Mouse (Mus musculus): Measurements from ENCODE around the gene Cct6b. TPM values are rescaled to one million over a fixed set of nuclear protein-coding genes. Genes with fewer than 3 reads are reported as not detected.
"Not testable (repeated sequence)": the region's sequence is repeated elsewhere in the genome, so short reads cannot be mapped to it uniquely, and the experiment has no call there.

The Cct6b gene
- polyA plus RNA-seq, 1 experiment from 2014 or later, result 0.23 TPM

DNA sequence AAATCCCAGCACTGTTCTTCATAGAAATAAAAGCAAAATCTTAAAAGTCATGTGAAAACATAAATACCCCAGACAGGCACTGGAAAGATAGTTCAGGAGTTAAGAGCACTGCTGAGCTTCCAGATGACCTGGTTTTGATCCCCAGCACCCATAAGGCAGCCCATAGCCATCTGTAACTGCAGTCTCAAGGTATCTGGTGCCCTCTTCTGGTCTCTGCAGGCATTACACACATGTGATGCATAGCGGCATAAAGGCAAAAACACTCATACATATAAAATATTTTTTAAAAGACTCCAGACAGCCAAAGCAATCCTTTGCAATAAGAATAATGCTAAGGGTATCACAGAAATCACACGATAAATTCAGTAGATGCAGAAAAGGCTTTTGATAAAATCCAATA is 37.3 kb downstream of the Cct6b start:
- ATAC-seq (ENCODE audit: insufficient read depth, low FRiP score), result no peak
- Histone ChIP-seq H3K4me2 (ENCODE audit: low read depth, low read length) (no peak overlapping the region), H3K4me3 (replicated peaks; ENCODE audit: low read length) (no peak overlapping the region), H3K36me3 (ENCODE audit: control insufficient read depth, insufficient read depth, low read length) (no peaks in the 10 kb centered on the region), H3K9ac (ENCODE audit: low read length) (no peak overlapping the region), H3K27me3 (ENCODE audit: control insufficient read depth, insufficient read depth, low read length) (no peaks in the 10 kb centered on the region), H3K27ac (ENCODE audit: low read length) (no peak overlapping the region), H3K9me3 (replicated peaks; ENCODE audit: control insufficient read depth, low read length) (no peaks in the 10 kb centered on the region), H3K4me1 (ENCODE audit: control insufficient read depth, insufficient read depth, low read length) (no peaks in the 10 kb centered on the region)
- 93% methylated on average over 2 of the region's 2 CpGs for WGBS

DNA sequence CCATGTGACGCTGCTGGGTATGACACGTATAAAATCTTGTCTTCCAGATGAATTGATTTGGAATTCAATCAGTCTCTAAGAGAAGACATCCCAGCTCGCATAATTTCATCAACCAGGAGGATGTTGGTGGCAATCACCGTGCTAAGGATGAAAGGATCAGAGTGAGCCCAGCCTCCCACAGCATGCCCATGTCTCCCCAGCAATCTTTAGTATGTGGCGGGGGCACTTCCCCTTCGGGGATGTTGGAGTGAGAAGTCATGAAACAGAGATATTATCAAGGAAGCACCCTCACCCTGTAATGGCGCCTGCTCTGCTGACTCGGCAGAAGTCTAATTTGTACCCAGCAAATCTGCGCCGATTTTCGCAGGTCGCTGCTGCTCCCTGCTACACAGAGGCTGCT is 44.8 kb downstream of the Cct6b start:
- H3K4me2 ChIP-seq (ENCODE audit: low read depth, low read length), result no peak overlapping the region

DNA sequence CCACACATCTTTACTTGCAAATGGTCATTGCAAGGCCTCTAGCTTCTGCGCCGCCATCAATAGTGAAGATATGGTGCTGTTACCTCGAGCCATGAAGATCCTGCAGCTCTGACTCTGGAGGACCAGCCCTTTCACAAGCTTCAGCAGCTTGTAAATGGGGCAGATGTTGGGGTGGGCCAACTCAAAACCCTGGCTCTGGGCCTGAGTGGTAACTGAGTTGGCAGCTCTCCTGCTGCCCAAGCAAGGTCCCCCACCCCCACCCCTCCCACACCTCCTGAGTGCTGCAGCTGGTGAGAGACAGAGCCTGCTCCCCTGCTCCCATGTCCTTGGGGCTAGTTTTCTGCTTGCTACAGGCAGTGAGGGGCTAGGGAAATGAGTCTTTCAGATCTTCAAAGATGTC is 51.4 kb downstream of the Cct6b start:
- Histone ChIP-seq H3K36me3 (ENCODE audit: control insufficient read depth, insufficient read depth, low read length) (no peaks in the 10 kb centered on the region), H3K4me3 (replicated peaks; ENCODE audit: low read length) (no peak overlapping the region), H3K27me3 (ENCODE audit: control insufficient read depth, insufficient read depth, low read length) (no peaks in the 10 kb centered on the region), H3K4me2 (ENCODE audit: low read depth, low read length) (no peak overlapping the region), H3K9me3 (replicated peaks; ENCODE audit: control insufficient read depth, low read length) (no peaks in the 10 kb centered on the region), H3K4me1 (ENCODE audit: control insufficient read depth, insufficient read depth, low read length) (no peaks in the 10 kb centered on the region), H3K9ac (ENCODE audit: low read length) (no peak overlapping the region), H3K27ac (ENCODE audit: low read length) (no peak overlapping the region)
- 90% methylated on average over 3 of the region's 3 CpGs for WGBS
- ATAC-seq (ENCODE audit: insufficient read depth, low FRiP score), result no peak

More for the DNA sequence above, 44.8 kb downstream of the Cct6b start:
- ATAC-seq (ENCODE audit: insufficient read depth, low FRiP score), result no peak
- WGBS, result 83% methylated on average over 12 of the region's 12 CpGs
- H3K27me3 ChIP-seq (ENCODE audit: control insufficient read depth, insufficient read depth, low read length), result no peaks in the 10 kb centered on the region
- H3K9ac ChIP-seq (ENCODE audit: low read length), result no peak overlapping the region
- H3K9me3 ChIP-seq (replicated peaks; ENCODE audit: control insufficient read depth, low read length), result no peaks in the 10 kb centered on the region
- H3K36me3 ChIP-seq (ENCODE audit: control insufficient read depth, insufficient read depth, low read length), result no peaks in the 10 kb centered on the region
- H3K4me1 ChIP-seq (ENCODE audit: control insufficient read depth, insufficient read depth, low read length), result no peaks in the 10 kb centered on the region
- H3K4me3 ChIP-seq (replicated peaks; ENCODE audit: low read length), result no peak overlapping the region
- no peak overlapping the region for H3K27ac ChIP-seq (ENCODE audit: low read length)

DNA sequence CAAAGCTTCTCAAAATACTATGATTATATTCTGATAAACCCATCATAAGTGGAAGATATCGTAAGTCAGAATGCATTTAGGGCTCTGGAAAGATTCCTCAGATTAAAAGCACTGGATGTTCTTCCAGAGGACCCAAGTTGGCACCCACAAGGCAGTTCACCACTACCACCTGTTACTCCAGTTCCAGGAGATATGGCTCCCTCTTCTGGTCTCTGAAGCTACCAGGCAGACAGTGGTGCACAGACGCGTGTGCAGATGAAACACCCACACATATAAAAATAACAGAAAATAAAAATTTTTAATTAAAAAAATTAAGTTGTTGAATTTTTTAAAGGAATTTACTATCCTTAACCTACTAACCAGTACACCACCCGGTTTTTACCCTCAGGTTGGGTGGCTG is 55.2 kb downstream of the Cct6b start:
- ATAC-seq (ENCODE audit: insufficient read depth, low FRiP score), result no peak

DNA sequence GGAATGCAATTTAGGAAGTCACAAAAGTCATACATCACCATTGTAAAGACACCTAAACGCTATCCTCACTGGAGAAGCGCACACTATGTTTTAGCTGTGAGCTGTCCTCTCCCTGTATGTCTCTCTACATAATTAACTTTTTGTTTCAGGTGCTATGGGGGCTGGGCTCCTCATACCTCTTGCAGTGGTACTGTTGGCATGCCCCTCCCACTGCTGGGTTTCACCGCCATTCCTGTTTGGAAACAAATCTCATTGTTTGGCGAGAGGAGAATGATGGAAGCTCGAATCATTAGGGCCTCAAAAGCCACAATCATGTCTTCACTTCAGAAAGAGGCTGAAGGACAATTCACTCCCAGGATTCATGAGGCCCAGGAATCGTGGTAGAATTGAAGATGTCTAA is 59.0 kb downstream of the Cct6b start:
- WGBS, result 62% methylated on average over 6 of the region's 6 CpGs
- no peak for ATAC-seq (ENCODE audit: insufficient read depth, low FRiP score)

More for the DNA sequence above, 55.2 kb downstream of the Cct6b start:
- no peak overlapping the region for H3K4me3 ChIP-seq (replicated peaks; ENCODE audit: low read length)
- WGBS, result 77% methylated on average over 4 of the region's 4 CpGs
- no peaks in the 10 kb centered on the region for H3K27me3 ChIP-seq (ENCODE audit: control insufficient read depth, insufficient read depth, low read length)
- H3K27ac ChIP-seq (ENCODE audit: low read length), result no peak overlapping the region
- H3K4me2 ChIP-seq (ENCODE audit: low read depth, low read length), result no peak overlapping the region
- no peaks in the 10 kb centered on the region for H3K4me1 ChIP-seq (ENCODE audit: control insufficient read depth, insufficient read depth, low read length)
- H3K36me3 ChIP-seq (ENCODE audit: control insufficient read depth, insufficient read depth, low read length), result no peaks in the 10 kb centered on the region
- no peaks in the 10 kb centered on the region for H3K9me3 ChIP-seq (replicated peaks; ENCODE audit: control insufficient read depth, low read length)
- no peak overlapping the region for H3K9ac ChIP-seq (ENCODE audit: low read length)

DNA sequence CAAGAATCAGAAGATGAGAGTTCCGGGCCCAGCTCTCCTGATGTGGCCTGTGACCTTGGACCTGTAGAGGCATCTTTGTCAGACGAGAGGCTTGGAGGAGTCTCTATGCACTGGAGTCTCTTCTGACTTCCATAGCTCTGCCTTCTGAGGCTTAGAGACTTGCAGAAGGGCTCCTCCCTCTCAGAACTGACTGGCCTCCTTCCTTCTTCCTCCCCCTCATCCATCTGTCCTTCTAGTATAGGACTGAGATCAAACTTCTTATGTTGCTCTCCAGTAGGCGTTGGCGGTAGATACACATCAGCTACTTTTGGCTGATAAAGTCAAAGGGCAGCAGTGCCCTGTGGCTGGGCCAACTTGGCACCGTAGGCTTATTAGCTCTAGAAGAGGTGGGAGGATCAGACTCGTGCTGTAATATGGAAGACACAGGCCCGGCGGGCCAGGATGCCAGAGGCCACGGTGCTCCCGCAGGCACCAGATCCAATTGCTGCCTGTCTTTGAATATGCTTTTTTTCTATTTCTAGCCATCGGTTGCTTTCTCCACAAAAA is 64.2 kb downstream of the Cct6b start:
- WGBS, result 74% methylated on average over 11 of the region's 11 CpGs
- ATAC-seq (ENCODE audit: insufficient read depth, low FRiP score), result no peak

More for the DNA sequence above, 59.0 kb downstream of the Cct6b start:
- Histone ChIP-seq H3K9ac (ENCODE audit: low read length) (no peak overlapping the region), H3K36me3 (ENCODE audit: control insufficient read depth, insufficient read depth, low read length) (no peaks in the 10 kb centered on the region), H3K27ac (ENCODE audit: low read length) (no peak overlapping the region), H3K4me3 (replicated peaks; ENCODE audit: low read length) (no peak overlapping the region), H3K9me3 (replicated peaks; ENCODE audit: control insufficient read depth, low read length) (no peaks in the 10 kb centered on the region), H3K27me3 (ENCODE audit: control insufficient read depth, insufficient read depth, low read length) (no peaks in the 10 kb centered on the region), H3K4me1 (ENCODE audit: control insufficient read depth, insufficient read depth, low read length) (no peaks in the 10 kb centered on the region), H3K4me2 (ENCODE audit: low read depth, low read length) (no peak overlapping the region)

DNA sequence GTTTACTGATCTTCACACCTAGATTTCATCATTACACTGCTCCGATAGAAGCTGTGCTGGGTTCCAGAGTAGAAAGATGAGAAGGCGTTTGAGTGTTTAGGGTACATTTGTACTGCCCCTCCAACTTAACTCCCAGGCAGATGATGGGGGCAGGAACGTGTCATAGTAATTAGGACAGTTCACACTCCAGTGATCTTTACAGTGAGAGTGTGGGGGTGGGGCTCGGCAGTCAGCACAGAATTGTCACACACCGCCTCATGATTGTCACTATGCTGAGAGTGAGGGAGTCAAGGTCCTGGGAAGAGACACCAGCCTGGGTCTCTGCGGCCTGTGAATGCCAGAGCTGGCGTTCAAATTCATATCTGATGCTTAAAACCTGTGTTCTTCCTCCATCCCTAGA is 68.2 kb downstream of the Cct6b start:
- Histone ChIP-seq H3K9ac (ENCODE audit: low read length) (no peak overlapping the region), H3K9me3 (replicated peaks; ENCODE audit: control insufficient read depth, low read length) (no peaks in the 10 kb centered on the region), H3K36me3 (ENCODE audit: control insufficient read depth, insufficient read depth, low read length) (no peaks in the 10 kb centered on the region), H3K27ac (ENCODE audit: low read length) (no peak overlapping the region), H3K4me2 (ENCODE audit: low read depth, low read length) (no peak overlapping the region), H3K4me3 (replicated peaks; ENCODE audit: low read length) (no peak overlapping the region), H3K27me3 (ENCODE audit: control insufficient read depth, insufficient read depth, low read length) (no peaks in the 10 kb centered on the region), H3K4me1 (ENCODE audit: control insufficient read depth, insufficient read depth, low read length) (0 out of 2 replicates have a peak, but pooled peaks cover 6% of the 10 kb centered on the region)
- ATAC-seq (ENCODE audit: insufficient read depth, low FRiP score), result no peak
- WGBS, result 73% methylated on average over 7 of the region's 7 CpGs

More for the DNA sequence above, 64.2 kb downstream of the Cct6b start:
- H3K9me3 ChIP-seq (replicated peaks; ENCODE audit: control insufficient read depth, low read length), result no peaks in the 10 kb centered on the region
- no peak overlapping the region for H3K4me2 ChIP-seq (ENCODE audit: low read depth, low read length)
- H3K9ac ChIP-seq (ENCODE audit: low read length), result no peak overlapping the region
- H3K27me3 ChIP-seq (ENCODE audit: control insufficient read depth, insufficient read depth, low read length), result no peaks in the 10 kb centered on the region
- H3K27ac ChIP-seq (ENCODE audit: low read length), result no peak overlapping the region
- no peaks in the 10 kb centered on the region for H3K4me1 ChIP-seq (ENCODE audit: control insufficient read depth, insufficient read depth, low read length)
- H3K4me3 ChIP-seq (replicated peaks; ENCODE audit: low read length), result no peak overlapping the region
- no peaks in the 10 kb centered on the region for H3K36me3 ChIP-seq (ENCODE audit: control insufficient read depth, insufficient read depth, low read length)

DNA sequence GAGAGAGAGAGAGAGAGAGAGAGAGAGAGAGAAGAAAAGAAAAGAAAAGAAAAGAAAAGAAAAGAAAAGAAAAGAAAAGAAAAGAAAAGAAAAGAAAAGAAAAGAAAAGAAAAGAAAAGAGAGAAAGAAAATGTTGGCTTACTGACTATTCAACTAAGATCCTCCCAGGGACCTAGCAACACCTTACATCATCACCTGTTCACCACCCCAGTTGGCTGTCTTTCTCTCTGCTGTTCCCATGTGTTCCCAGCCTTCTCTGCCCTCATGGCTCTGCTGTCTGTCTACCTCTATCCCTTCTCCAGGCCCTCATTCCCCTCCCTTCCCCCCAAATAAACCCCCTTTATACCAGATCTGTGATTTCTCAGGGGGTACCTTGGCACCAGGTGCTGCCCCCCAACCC is 69.2 kb downstream of the Cct6b start:
- H3K4me2 ChIP-seq (ENCODE audit: low read depth, low read length); H3K4me1 ChIP-seq (ENCODE audit: control insufficient read depth, insufficient read depth, low read length); H3K27ac ChIP-seq (ENCODE audit: low read length); H3K9ac ChIP-seq (ENCODE audit: low read length); H3K36me3 ChIP-seq (ENCODE audit: control insufficient read depth, insufficient read depth, low read length); H3K27me3 ChIP-seq (ENCODE audit: control insufficient read depth, insufficient read depth, low read length); ATAC-seq (ENCODE audit: insufficient read depth, low FRiP score); H3K4me3 ChIP-seq (replicated peaks; ENCODE audit: low read length); H3K9me3 ChIP-seq (replicated peaks; ENCODE audit: control insufficient read depth, low read length): not testable (repeated sequence)

DNA sequence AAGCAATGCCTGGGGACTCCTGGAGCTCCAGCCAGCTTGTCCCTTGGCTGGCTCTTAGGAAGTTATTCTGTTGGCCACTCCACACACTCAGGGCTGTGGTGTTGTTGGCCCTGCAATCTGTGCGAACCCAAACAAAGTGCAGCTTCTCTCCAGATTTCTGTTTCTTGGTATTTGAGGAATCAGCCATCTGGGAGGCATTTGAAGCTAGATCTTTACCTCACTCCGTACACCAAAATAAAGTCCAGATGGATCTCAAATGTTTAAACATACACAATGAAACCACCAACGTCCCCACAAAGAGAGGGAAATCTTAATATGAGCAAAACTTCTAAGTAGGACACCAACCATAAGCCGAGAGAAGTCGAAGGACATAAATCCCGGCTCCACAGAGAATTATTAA is 71.5 kb downstream of the Cct6b start:
- H3K36me3 ChIP-seq (ENCODE audit: control insufficient read depth, insufficient read depth, low read length), result no peaks in the 10 kb centered on the region
- H3K27ac ChIP-seq (ENCODE audit: low read length), result no peak overlapping the region
- no peaks in the 10 kb centered on the region for H3K27me3 ChIP-seq (ENCODE audit: control insufficient read depth, insufficient read depth, low read length)
- WGBS, result 58% methylated on average over 6 of the region's 6 CpGs
- no peak overlapping the region for H3K9ac ChIP-seq (ENCODE audit: low read length)
- no peak overlapping the region for H3K4me2 ChIP-seq (ENCODE audit: low read depth, low read length)
- ATAC-seq (ENCODE audit: insufficient read depth, low FRiP score), result no peak
- no peak overlapping the region for H3K4me3 ChIP-seq (replicated peaks; ENCODE audit: low read length)
- 0 out of 2 replicates have a peak, but pooled peaks cover 6% of the 10 kb centered on the region for H3K4me1 ChIP-seq (ENCODE audit: control insufficient read depth, insufficient read depth, low read length)
- no peaks in the 10 kb centered on the region for H3K9me3 ChIP-seq (replicated peaks; ENCODE audit: control insufficient read depth, low read length)

DNA sequence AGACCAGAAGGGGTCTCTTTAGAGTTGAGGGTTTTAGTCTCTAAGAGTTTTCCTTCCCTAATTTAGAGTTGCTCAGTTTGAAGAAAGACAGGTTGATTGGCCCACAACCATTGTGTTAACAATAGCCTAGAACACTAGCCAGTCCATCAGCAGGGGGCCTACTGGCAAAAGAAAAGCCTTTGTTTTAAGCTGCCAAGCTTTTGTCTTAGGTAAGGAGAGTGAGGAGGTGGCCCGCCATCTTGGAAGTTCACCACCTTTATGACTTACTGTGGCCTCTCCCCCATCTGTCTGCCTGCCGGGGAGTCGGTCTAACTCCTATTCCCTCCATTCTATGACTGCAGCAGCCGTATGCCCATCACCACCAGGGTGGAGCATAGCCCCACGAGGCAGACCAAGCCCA is 73.6 kb downstream of the Cct6b start:
- H3K9ac ChIP-seq (ENCODE audit: low read length), result no peak overlapping the region
- no peaks in the 10 kb centered on the region for H3K36me3 ChIP-seq (ENCODE audit: control insufficient read depth, insufficient read depth, low read length)
- 66% methylated on average over 5 of the region's 5 CpGs for WGBS
- H3K27me3 ChIP-seq (ENCODE audit: control insufficient read depth, insufficient read depth, low read length), result no peaks in the 10 kb centered on the region
- H3K4me1 ChIP-seq (ENCODE audit: control insufficient read depth, insufficient read depth, low read length), result 0 out of 2 replicates have a peak, but pooled peaks cover 6% of the 10 kb centered on the region
- ATAC-seq (ENCODE audit: insufficient read depth, low FRiP score), result no peak
- no peak overlapping the region for H3K27ac ChIP-seq (ENCODE audit: low read length)
- no peaks in the 10 kb centered on the region for H3K9me3 ChIP-seq (replicated peaks; ENCODE audit: control insufficient read depth, low read length)
- no peak overlapping the region for H3K4me2 ChIP-seq (ENCODE audit: low read depth, low read length)
- no peak overlapping the region for H3K4me3 ChIP-seq (replicated peaks; ENCODE audit: low read length)
